Mouse (Mus musculus): ENCODE data around the gene Lrrc27. TPM values are rescaled to one million over a fixed set of nuclear protein-coding genes. Genes with fewer than 3 reads are reported as not detected.

Gene Lrrc27
- polyA plus RNA-seq, 1 experiment from 2014 or later = 4.1 TPM

DNA sequence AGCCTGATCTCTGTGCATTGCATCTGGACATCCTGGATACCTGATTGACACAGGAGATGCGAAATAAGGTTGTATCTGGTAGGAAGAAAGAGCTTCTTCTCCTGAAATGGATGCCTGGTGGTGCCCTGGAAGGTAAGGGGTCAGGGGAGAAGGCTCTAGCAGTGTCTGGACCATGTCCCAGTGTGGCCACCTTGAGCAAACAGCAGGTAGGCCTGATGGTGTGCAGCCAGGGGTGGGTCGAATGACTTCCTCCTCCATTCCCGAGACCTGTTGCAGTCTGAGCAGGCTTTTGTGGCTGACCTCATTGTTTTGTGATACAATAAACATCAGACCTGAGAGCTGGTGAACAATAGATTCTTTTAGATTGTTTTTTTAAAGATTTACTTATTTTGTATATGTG is 69.2 kb downstream of the Lrrc27 start:
- ATAC-seq (replicated peaks; ENCODE audit: extremely low read depth, insufficient read depth, low FRiP score) = no peak
- H3K36me3 ChIP-seq (ENCODE audit: control insufficient read depth, insufficient read depth) = no peaks in the 10 kb centered on the region
- H3K4me2 ChIP-seq (ENCODE audit: low read depth, low read length) = no peak overlapping the region
- H3K27ac ChIP-seq (ENCODE audit: low read length) = no peak overlapping the region
- no peaks in the 10 kb centered on the region for H3K9me3 ChIP-seq (replicated peaks; ENCODE audit: control insufficient read depth, low read length)
- peaks cover 6% of the 10 kb centered on the region; the same call in 1 of the 2 replicates for H3K4me1 ChIP-seq (ENCODE audit: control insufficient read depth, insufficient read depth, low read length)
- H3K9ac ChIP-seq (ENCODE audit: low read length) = no peak overlapping the region
- H3K4me3 ChIP-seq (ENCODE audit: low read length) = no peak overlapping the region
- WGBS = 78% methylated on average over 3 of the region's 3 CpGs
- H3K27me3 ChIP-seq (ENCODE audit: control insufficient read depth, insufficient read depth, low read length) = no peaks in the 10 kb centered on the region

GRCm38 (mm10) chr7:139285295-139285943 is 72.6 kb downstream of the Lrrc27 start:
- Histone ChIP-seq H3K4me3 (ENCODE audit: low read length) (no peak overlapping the region), H3K4me2 (ENCODE audit: low read depth, low read length) (no peak overlapping the region), H3K27ac (ENCODE audit: low read length) (no peak overlapping the region), H3K36me3 (ENCODE audit: control insufficient read depth, insufficient read depth) (no peaks in the 10 kb centered on the region), H3K27me3 (ENCODE audit: control insufficient read depth, insufficient read depth, low read length) (no peaks in the 10 kb centered on the region), H3K9me3 (replicated peaks; ENCODE audit: control insufficient read depth, low read length) (no peaks in the 10 kb centered on the region), H3K9ac (ENCODE audit: low read length) (no peak overlapping the region), H3K4me1 (ENCODE audit: control insufficient read depth, insufficient read depth, low read length) (peaks cover 6% of the 10 kb centered on the region; the same call in 1 of the 2 replicates)
- no peak for ATAC-seq (replicated peaks; ENCODE audit: extremely low read depth, insufficient read depth, low FRiP score)
- WGBS = 65% methylated on average over 16 of the region's 16 CpGs

DNA sequence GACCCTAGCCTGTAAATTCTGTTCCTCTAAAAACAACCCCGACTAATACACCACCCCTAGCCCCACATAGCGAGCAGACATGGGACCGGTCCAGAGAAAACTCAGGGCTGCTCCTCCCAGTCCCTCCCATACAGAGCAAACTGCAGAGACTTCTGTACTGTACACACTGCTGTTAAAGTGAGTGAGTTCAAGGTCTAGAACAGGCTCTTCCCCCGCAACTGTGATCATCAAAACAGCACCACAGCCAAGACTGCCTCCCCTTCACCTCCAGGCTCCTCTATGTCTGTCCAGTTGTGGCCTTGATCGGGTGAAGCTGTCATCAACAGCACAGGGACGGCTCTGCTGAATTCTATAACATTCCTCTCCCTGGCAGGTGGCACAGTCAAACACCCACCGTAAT is 75.8 kb downstream of the Lrrc27 start:
- no peaks in the 10 kb centered on the region for H3K36me3 ChIP-seq (ENCODE audit: control insufficient read depth, insufficient read depth)
- no peaks in the 10 kb centered on the region for H3K9me3 ChIP-seq (replicated peaks; ENCODE audit: control insufficient read depth, low read length)
- H3K27ac ChIP-seq (ENCODE audit: low read length) = no peak overlapping the region
- no peaks in the 10 kb centered on the region for H3K27me3 ChIP-seq (ENCODE audit: control insufficient read depth, insufficient read depth, low read length)
- H3K9ac ChIP-seq (ENCODE audit: low read length) = no peak overlapping the region
- H3K4me2 ChIP-seq (ENCODE audit: low read depth, low read length) = no peak overlapping the region
- 57% methylated on average over 7 of the region's 7 CpGs for WGBS
- no peaks in the 10 kb centered on the region for H3K4me1 ChIP-seq (ENCODE audit: control insufficient read depth, insufficient read depth, low read length)
- H3K4me3 ChIP-seq (ENCODE audit: low read length) = no peak overlapping the region
- ATAC-seq (replicated peaks; ENCODE audit: extremely low read depth, insufficient read depth, low FRiP score) = no peak

Other genes with a start within 250 kb of the Lrrc27 start
- 1.6 and 2.5 TPM in 2 replicates for gene Dpysl4, start 127.0 kb upstream of the Lrrc27 start, polyA plus RNA-seq (2015; fragmentation: Nextera tagmentation; extraction: Ambion mirVana)
- 0.06 and 0.07 TPM in 2 replicates for gene Stk32c, start 319 bp downstream of the Lrrc27 start, polyA plus RNA-seq (2015; fragmentation: Nextera tagmentation; extraction: Ambion mirVana)
- 7.0 and 8.1 TPM in 2 replicates for gene Pwwp2b, start 35.5 kb downstream of the Lrrc27 start, polyA plus RNA-seq (2015; fragmentation: Nextera tagmentation; extraction: Ambion mirVana)
- 47.4 and 54.8 TPM in 2 replicates for gene Inpp5a, start 176.1 kb downstream of the Lrrc27 start, polyA plus RNA-seq (2015; fragmentation: Nextera tagmentation; extraction: Ambion mirVana)

Measured in heart, embryonic 16.5 days (tissue).